Mouse (Mus musculus) right cerebral cortex, postnatal 4 days (tissue): ENCODE data around the gene Abcc4.
A peak's percentile ranks its signal among the peaks of the same experiment; 100 is the strongest.
"Not testable (repeated sequence)": the region's sequence is repeated elsewhere in the genome, so short reads cannot be mapped to it uniquely, and the experiment has no call there.

Experiments
- DNase-seq: peaks from one replicate; pipeline ENCODE4 v3.0.0-alpha.2; 2022

The Abcc4 gene

DNA sequence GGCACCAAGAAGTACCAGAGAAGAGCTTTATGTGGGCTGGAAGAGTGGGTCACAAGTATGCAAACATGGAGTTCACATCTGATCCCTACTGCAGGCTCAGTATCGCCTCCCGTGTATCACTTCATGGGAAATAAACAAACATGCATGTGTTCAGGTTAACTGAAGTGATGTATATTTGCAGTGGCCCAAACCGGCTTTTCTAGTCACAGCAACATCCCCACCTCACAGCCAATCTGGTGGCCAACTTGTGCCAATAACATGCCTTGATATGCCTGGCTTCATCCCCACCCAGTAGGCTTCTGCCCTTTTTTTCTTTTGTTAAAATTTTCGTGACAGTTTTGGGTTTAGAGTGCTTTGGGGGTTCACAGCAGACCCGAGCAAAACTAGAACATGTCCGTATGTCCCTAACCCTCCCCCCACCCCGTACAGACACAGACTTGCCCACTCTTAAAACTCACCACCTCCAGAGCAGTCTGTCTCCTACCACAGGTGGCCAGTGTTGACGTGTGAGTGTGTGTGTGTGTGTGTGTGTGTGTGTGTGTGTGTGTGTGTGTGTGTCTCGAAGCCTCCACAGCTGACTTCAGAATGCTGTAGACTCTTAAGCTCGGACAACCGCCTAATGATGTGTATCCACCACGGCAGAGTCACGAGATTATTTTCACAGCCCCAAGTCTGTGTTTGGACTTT, 29.6 kb downstream of the Abcc4 start:
- DNase-seq: no peak

DNA sequence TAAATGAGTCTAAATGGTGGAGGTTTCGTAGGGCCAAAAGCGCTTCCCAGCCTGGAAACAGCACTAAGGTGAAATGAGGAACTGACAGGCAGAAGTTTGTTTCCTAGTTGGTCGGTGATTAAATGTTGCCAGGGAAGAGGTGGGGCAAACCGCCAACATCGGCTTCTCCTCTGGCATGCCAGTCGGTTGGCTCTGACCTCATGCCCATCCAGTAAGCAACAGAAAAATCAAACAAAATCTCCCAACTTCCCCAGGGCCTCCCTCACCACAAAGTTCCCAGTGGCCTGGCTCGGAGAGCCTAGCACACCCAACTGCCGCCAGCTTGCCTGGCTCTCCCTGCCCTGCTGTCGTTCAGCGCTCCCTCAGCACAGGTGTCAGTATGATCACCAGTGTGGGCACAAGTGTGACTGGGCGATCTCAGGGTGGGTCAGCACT, 31.3 kb downstream of the Abcc4 start:
- DNase-seq: peak; percentile 35

DNA sequence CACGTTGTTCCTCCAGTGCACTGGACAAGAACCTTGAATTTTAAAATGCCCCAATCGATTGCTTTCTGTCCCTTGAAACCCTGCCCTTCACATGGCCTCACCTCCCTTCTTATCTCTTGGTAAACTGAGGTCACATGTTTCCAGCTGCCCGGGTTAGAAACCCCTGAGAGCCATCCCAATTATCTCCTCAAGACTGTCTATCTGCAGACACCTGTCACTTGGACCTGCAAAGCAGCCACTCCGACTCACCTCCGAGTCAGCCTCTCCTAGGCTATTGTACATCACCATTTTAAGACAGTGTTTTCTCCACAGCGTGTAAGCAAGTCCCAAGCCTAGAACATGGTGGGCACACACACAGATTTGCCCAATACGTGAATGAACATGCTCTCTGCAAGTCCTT, 31.8 kb downstream of the Abcc4 start:
- no peak for DNase-seq

DNA sequence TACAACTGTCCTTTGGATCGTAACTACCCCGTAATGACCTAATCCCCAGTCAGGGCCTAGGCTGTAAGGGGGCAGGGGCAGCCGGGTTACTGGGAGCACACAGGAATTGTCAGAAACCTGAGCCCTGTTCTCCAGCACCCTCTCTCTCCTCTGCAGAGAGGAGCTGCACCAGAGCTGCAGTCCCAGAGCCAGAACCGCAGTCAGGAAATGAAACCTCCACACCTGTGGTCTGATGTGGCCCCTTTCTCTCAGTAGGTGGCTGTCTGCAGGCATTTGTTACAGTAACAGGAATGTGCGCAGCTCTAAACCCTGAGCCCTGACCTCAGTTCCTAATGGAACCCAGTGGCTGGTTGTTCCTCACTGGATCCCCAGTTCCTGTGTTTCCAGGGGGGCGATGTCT, 32.5 kb downstream of the Abcc4 start:
- DNase-seq: no peak

DNA sequence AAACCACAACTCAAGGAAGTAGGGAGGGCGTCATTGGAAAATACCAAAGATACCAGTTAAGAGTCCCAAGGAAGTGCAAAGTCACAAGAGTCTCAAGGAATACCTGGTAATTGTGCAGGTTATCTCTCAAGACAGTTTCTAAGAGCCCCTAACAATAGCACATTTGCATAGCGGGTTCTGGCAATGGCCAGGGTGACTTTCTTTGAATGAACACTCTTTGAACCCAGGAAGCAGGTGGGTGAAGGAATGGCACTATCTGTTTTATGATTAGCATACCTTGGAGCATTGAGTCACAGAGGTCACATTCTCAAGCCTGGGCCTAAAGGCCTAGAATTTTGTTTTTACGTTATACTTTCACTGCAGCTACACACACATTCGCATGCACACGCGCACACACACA, 33.1 kb downstream of the Abcc4 start:
- not testable (repeated sequence) for DNase-seq

DNA sequence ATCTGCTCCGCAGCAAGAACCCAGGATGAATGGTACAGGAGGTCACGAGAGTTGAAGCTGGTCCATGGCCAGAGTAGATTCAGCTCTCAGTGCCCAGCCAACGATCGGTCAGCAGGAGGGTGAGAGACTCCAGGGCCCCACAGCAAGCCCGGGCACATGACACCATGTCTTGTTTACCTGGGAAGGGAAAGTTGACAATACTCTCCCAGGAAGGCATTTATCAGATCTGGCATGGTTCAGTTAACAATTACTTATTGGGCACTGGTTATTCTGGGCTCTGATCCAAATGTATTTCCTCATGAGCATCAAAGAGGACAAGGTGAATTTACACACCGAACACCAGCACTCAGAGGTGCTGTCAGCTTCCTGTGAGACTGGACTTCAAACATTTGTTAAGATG, 38.5 kb downstream of the Abcc4 start:
- no peak for DNase-seq

DNA sequence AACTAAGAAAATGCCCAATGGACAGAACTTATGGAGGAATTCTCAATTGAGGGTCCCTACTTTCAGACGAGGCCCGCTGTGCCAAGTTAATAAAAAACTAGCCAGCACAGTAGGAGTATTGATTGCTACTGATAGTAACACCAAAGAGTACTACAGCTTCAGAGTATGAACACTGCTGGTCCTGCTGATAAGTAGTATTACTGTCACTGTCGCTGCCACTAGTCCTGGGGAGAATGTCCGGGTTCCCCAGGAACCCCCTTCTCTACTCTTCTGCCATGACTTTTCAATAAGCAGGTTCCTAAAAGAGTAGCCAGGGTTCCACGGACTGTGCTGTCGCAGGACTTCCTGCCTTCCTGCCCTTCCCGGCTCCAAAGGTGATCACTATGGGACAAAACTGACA, 41.4 kb downstream of the Abcc4 start:
- no peak for DNase-seq

DNA sequence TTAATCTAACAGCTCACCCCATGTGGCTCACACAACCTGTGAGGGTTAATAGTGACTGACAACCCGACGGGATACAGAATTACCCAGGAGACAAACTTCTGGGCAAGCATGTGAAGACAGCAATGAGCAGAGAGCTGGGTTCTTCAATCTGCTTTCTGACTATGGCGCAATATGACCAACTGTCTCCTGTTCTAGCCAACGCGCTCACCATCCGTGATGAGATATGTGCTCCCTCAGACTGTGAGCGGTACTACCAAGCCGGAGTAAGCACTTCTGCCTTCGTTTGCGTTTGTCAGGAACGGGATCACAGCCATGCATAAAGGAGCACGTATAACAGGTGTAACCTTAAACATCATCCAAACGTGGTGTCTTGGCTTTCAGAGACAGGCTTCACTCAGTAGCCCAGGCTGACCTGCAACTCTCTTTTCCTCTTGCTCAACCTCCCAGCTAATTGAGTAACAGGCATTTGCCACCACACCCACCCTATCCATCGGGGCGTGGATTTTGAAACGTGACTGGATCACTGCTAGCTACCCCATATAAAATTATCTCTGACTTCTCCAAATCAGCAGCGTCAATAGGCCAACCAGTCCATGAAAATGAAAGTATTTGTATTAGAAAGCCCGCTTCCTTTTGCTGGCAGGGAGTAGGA, 43.3 kb downstream of the Abcc4 start:
- no peak for DNase-seq

DNA sequence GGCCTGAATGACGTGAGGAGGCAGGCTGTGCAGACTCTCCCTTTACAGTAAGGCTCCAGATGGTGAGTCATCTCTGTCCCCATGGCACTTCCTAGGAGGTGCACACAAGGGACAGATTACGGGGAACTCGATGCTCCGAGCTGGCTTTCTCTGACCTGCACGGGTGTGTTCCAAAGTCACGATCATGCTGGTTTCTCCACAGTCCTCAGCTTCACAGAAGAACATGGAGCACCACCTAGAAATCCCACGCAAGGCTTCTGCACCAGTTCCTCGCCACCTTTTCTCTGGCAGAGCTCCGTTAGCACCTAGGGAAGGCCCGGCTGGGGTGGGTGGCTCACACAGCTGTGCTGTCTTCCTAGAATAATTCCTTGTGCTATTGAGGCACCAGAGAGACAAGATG, 43.9 kb downstream of the Abcc4 start:
- DNase-seq: no peak

DNA sequence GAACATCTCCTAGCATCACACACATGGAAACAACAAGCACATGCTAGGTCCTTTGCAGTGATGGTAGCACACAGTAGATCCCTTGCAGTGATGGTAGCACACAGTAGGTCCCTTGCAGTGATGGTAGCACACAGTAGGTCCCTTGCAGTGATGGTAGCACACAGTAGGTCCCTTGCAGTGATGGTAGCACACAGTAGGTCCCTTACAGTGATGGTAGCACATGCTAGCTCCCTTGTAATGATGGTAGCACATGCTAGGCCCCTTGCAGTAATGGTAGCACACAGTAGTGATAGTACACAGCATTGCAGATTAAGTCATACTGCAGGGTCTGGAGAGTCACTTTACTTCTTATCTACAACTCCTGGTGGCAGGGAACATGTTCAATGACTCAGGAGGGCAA, 46.8 kb downstream of the Abcc4 start:
- no peak for DNase-seq

DNA sequence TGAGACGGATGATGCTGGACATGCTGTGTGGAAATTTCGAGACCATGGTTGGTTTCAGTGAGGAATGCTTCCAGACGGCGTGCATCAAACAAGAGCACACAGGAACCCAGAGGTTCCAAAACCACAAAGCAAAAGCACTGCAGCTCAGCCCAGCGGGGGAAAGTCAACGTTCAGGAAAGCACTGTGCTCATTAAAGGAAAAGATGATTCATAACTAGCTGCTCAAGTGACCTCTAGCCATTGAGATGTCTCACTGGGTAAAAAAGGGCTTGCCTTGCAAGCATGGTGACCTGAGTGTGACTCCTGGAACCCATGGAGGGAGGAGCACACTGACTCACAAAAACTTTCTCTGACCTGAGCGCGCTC, 47.7 kb downstream of the Abcc4 start:
- DNase-seq: no peak

DNA sequence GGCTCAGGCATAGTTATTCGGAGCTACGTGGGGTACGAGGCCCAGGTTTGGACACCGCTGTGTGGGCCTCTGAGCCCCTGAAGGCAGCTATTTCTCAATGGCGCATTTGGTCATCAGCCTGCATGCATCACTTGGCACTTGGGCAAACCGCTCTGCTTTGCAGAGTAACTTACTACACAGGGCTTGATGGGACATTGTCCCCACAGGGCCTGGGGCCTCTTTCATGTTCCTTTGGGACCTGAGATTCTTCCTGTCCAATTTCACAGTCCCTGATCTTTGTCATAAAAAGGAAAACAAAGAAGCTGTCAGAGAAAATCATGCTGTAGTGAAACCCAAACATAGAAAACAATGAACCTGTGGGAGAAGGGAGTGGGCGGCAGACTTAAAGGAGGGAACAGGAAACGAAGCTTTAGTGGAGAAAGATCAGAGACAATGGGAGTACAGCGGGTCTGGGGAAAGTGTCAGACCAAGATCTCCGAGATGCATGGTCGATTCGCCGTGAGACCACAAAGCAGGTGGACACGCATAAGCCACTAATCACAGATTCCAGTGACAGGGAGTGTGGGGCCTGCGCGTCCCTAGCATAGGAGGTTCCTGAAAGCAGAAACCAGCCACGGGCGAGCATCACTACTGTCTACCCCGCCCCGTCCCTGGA, 48.2 kb downstream of the Abcc4 start:
- DNase-seq: no peak

DNA sequence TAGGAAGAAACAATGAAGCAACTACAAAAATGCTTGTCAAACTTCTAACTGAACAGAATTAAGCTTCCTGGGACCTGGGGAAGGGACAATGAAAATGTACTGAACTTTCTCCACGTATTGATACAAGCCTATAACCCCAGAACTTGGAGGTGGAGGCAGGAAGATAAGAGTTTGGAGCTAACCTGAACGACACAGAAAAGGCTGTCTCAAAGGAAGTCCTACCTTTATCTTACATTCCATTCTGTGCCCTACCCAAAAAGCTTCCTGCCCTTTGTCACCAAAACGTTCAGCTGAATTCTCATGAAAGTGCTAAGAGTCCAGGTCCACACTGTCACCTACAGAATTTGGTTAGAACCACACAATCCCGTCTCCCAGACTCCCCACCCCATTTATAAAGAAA, 48.8 kb downstream of the Abcc4 start:
- DNase-seq: no peak

DNA sequence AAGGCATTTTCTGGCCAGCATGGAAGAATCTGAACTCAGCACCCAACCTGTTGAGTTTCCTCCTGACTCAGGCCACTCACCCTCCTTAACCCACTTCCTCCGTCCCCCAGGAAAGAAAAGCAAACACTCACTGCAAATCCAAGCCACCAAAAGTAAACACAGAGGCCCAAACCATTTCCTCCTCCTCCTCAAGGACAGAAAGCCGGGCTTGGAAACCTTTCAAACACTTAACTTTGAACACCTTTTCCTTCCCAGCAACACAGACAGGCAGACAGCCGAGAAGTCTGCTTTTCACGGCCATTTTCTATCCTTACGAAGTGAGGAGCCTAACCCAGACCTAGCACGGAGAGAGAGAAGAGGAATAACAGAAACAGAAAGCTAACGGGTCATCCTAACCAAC, 50.0 kb downstream of the Abcc4 start:
- no peak for DNase-seq

DNA sequence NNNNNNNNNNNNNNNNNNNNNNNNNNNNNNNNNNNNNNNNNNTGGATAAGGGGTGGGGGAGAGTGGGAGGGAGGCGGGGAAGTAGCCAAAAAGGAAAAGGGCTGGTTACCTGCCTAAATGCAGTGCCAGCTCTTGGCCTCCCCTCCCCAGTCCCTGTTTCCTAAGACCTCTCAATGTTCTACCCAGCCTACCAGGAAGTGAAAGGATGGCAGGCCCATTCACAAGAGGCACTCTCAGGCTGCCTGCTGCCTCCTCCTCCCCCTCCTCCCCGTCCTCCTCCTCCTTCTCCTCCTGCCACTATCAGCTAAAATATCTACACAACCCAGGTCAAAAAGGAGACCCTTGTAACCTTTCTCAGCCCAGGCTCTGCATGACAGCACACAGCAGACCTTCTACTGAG, 51.1 kb downstream of the Abcc4 start:
- DNase-seq: no peak

DNA sequence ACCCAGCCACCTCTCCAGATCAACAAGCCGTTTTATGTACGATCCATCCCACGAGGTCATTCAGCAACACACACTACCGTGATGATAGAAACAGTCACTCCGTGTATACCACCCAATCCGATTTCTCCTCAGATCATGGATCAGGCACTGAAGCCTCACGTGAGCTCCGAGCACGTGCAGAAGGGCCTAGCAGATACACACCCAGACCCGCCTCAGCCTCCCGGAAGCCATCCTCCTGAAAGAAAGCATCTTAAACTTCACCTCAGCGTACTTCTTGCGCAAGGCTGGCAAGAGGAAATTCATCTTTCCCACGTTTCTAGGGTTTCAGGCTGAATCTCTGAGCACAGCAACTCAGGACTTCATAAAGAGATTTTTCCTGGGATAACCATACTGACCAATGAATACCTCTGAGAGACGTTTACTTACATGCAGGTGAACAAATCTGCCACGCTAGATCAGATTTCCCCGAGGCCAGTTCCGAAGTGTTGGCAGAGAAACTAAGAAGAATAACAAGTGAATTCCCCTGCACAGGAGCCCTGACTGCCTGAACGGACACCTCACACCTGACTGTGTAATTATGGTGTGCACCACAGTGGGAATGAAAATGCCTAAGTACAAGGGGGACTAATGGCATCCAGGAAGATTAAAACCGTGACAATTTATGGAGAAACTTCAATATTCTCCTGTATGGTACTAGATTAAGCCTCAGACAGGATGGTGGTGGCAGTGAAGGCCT, 54.1 kb downstream of the Abcc4 start:
- no peak for DNase-seq

DNA sequence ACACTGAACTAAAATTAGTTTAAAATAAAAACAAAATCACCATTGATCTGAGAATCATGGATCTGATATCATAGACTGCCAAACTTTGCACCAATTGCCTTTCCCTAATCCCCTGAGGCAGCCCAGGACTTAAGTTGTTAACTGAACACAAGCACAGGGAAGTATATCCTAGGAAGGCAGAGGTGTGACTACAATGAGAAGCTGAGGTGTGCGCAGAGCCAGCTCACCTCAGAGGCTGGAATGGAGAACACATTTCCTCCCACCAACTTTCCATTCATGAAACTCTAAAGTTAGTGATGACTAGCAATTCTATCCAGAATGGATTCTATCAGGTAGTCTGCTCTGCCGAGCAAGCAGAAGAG, 56.1 kb downstream of the Abcc4 start:
- no peak for DNase-seq

DNA sequence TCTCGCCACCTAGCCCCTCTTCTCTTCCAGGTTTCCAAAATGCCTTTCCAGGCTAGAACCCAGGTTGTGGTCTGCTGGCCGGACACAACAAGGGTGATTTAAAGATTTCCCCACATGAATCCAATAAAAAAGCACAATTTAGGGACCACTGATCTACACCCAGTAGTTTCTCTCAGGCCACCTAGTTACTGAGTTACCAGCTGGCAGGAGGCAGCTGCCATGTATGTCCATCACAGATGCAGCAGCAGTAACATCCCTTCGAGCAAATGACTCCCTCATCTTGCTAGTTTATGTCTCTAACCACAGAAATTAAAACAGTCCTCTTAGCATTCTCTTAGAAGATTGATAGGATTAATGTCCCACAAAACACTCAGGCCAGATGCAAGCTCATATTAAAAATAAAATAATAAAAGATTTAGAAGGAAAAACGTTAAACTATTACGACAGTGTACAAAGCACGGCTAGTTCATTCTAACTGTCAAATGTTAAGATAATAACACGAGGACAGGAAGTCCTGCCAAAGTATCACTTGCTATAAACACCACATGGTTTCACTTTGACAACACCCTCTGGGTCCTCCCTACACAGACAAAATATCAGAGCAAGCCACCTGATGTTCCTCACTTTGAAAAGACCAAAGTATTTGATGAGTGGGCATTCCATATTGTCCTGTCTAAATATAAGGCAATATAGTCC, 56.7 kb downstream of the Abcc4 start:
- DNase-seq: no peak

DNA sequence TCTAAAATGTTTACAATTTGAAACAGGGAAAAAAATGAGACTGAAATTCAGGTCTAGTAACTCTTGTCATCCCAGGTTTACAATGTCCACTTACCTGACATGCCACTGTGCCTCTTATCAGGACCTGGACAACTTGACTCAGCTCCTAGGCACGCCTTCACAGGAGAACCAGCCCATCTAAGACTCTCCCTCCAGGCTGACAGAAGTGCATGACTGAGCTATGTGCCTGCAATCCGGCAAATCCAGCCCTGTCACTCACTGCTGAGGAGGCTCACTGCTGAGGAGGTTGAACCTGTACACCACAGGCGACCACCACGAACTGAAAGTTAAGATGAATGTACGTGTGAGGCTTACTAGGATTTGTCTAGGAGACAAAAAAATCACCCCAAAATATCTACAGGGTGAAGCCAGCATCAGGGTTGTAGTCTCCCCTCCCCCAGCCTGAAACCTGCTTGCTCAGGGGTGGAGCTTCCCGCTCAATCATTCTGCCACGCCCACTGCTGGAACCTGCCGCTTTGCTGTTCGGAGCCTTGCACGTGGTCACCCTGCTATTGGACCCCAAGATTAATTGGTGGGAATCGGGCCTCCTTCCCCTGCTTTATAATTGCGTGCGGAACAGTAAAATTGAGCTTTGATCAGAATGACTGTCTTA, 63.0 kb downstream of the Abcc4 start:
- not testable (repeated sequence) for DNase-seq

DNA sequence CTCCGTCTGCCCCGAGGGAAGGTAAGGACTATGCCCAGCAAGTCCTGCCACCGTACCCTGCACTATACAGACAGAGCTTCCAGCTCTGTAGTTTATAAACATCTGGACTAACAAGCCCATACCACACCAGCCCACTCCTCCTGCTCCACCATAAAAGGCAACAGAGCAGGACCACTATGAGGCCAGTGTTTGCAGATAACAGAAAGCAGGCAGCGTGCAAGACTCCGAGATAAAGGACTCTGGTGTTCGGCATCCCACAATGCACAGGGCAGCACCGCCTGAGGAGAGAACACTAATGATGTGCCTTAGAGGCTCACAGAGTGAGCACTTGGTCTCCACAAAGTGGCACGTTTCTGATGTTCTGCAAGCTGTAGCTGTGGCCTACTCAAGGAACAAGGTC, 63.9 kb downstream of the Abcc4 start:
- DNase-seq: no peak

DNA sequence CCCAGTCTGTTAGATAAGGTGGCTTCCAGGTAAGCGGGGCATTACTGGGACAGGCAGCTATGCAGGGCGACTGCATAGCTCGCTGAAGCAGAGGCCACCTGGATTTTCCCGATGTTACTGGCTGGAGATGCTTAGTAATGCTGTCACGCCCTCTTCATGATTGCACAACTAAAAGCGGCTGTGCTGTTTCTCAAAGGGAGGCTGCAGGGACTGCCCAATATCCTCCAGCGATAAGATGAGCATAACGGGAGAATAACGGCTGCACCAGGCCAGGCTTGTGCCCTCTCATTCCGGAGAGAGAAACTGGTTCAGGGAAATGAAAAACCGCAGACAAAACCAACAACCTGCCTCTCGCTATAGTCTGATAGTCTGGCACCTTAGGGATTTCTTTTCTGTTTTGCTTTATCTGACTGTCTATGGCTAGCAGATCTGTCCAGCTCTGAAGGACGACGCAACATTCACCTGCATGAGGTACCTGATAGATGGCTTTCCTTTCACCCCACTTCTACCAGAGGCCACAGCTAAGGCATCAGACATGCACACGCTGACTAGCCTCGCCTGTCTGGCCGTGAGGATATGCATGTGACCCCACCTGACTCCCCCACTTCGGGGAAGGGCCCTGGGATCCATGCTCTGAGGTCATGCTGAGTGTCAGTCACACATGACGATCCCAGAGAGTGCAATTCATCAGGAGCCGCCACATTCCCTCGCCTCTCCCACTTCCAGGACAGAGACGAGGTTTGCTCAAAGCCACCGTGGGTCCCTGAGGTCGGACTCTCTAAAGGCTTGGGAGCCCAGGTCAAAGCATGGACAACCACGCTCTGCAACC, 67.4 kb downstream of the Abcc4 start:
- no peak for DNase-seq
